Mouse (Mus musculus): Measurements from ENCODE around the gene Zbtb40. TPM values are rescaled to one million over a fixed set of nuclear protein-coding genes. Genes with fewer than 3 reads are reported as not detected.

The Zbtb40 gene
- total RNA-seq, 4 experiments from 2014 or later = 5.6 to 9.3 (median 7.1) TPM

GRCm38 (mm10) chr4:137033115-137033887, 15.3 kb downstream of the Zbtb40 start:
- DNase-seq (ENCODE audit: low spot score) = no peak

- DNase-seq (ENCODE audit: low spot score) = no peak
Measured at GRCm38 (mm10) chr4:137032456-137032855, 16.1 kb downstream of the Zbtb40 start.

GRCm38 (mm10) chr4:137031319-137031718, 17.3 kb downstream of the Zbtb40 start:
- no peak for DNase-seq (ENCODE audit: low spot score)

GRCm38 (mm10) chr4:137029348-137029747, 19.3 kb downstream of the Zbtb40 start:
- no peak for DNase-seq (ENCODE audit: low spot score)

- no peak for DNase-seq (ENCODE audit: low spot score)
Measured at GRCm38 (mm10) chr4:137027051-137027450, 21.6 kb downstream of the Zbtb40 start.

GRCm38 (mm10) chr4:137025570-137025969, 23.0 kb downstream of the Zbtb40 start:
- DNase-seq (ENCODE audit: low spot score) = peak; percentile 40

- no peak for DNase-seq (ENCODE audit: low spot score)
Measured at GRCm38 (mm10) chr4:137025133-137025532, 23.5 kb downstream of the Zbtb40 start.

- DNase-seq (ENCODE audit: low spot score) = no peak
Measured at GRCm38 (mm10) chr4:137020065-137020464, 28.5 kb downstream of the Zbtb40 start.

GRCm38 (mm10) chr4:137015934-137016333, 32.7 kb downstream of the Zbtb40 start:
- no peak for DNase-seq (ENCODE audit: low spot score)

- no peak for DNase-seq (ENCODE audit: low spot score)
Measured at GRCm38 (mm10) chr4:137015476-137015856, 33.1 kb downstream of the Zbtb40 start.

- no peak for DNase-seq (ENCODE audit: low spot score)
Measured at GRCm38 (mm10) chr4:137014654-137015475, 33.7 kb downstream of the Zbtb40 start.

GRCm38 (mm10) chr4:137014124-137014523, 34.5 kb downstream of the Zbtb40 start:
- DNase-seq (ENCODE audit: low spot score) = no peak

- DNase-seq (ENCODE audit: low spot score) = no peak
Measured at GRCm38 (mm10) chr4:137006966-137007365, 41.6 kb downstream of the Zbtb40 start.

GRCm38 (mm10) chr4:137001825-137002224, 46.8 kb downstream of the Zbtb40 start:
- DNase-seq (ENCODE audit: low spot score) = no peak

GRCm38 (mm10) chr4:137001020-137001419, 47.6 kb downstream of the Zbtb40 start:
- DNase-seq (ENCODE audit: low spot score) = no peak

GRCm38 (mm10) chr4:136998371-136998770, 50.2 kb downstream of the Zbtb40 start:
- DNase-seq (ENCODE audit: low spot score) = no peak

GRCm38 (mm10) chr4:136997723-136998345, 50.8 kb downstream of the Zbtb40 start:
- DNase-seq (ENCODE audit: low spot score) = no peak

- DNase-seq (ENCODE audit: low spot score) = no peak
Measured at GRCm38 (mm10) chr4:136996933-136997332, 51.7 kb downstream of the Zbtb40 start.

GRCm38 (mm10) chr4:136995361-136995760, 53.2 kb downstream of the Zbtb40 start:
- no peak for DNase-seq (ENCODE audit: low spot score)

- DNase-seq (ENCODE audit: low spot score) = no peak
Measured at GRCm38 (mm10) chr4:136981993-136982695, 66.5 kb downstream of the Zbtb40 start.

- DNase-seq (ENCODE audit: low spot score) = peak; percentile 3
Measured at GRCm38 (mm10) chr4:136981347-136981746, 67.3 kb downstream of the Zbtb40 start.

GRCm38 (mm10) chr4:136980921-136981320, 67.7 kb downstream of the Zbtb40 start:
- no peak for DNase-seq (ENCODE audit: low spot score)
